Mouse (Mus musculus): ENCODE results near the gene Akna. TPM values are rescaled to one million over a fixed set of nuclear protein-coding genes. Genes with fewer than 3 reads are reported as not detected.
A peak's percentile ranks its signal among the peaks of the same experiment; 100 is the strongest.

Gene Akna
- polyA plus RNA-seq, 1 experiment, result 61.0 TPM

- no peaks in the 10 kb centered on the region for H3K4me1 ChIP-seq (ENCODE audit: control insufficient read depth, insufficient read depth, low read length)
- no peak overlapping the region for H3K4me3 ChIP-seq (ENCODE audit: control insufficient read depth, low read depth, low read length)
- H3K36me3 ChIP-seq (ENCODE audit: control insufficient read depth, insufficient read depth, low read length), result no peaks in the 10 kb centered on the region
- H3K27me3 ChIP-seq (ENCODE audit: control insufficient read depth, insufficient read depth, low read length), result no peaks in the 10 kb centered on the region
- TF ChIP-seq POLR2A (IDR thresholded peaks at IDR 0.05; ENCODE audit: control insufficient read depth, low read depth, low read length) (no peak), CTCF (IDR thresholded peaks at IDR 0.05; ENCODE audit: control insufficient read depth, insufficient read depth, insufficient replicate concordance, low read depth, low read length) (no peak)
- H3K27ac ChIP-seq (ENCODE audit: control insufficient read depth, insufficient read depth, low read depth, low read length), result no peak overlapping the region
Observed at GRCm38 (mm10) chr4:63423231-63423630, 20.1 kb upstream of the Akna start.

- no peaks in the 10 kb centered on the region for H3K4me1 ChIP-seq (ENCODE audit: control insufficient read depth, insufficient read depth, low read length)
- no peak overlapping the region for H3K4me3 ChIP-seq (ENCODE audit: control insufficient read depth, low read depth, low read length)
- H3K27ac ChIP-seq (ENCODE audit: control insufficient read depth, insufficient read depth, low read depth, low read length), result no peak overlapping the region
- no peaks in the 10 kb centered on the region for H3K27me3 ChIP-seq (ENCODE audit: control insufficient read depth, insufficient read depth, low read length)
- no peaks in the 10 kb centered on the region for H3K36me3 ChIP-seq (ENCODE audit: control insufficient read depth, insufficient read depth, low read length)
- TF ChIP-seq POLR2A (IDR thresholded peaks at IDR 0.05; ENCODE audit: control insufficient read depth, low read depth, low read length), result no peak
- no peak for TF ChIP-seq CTCF (IDR thresholded peaks at IDR 0.05; ENCODE audit: control insufficient read depth, insufficient read depth, insufficient replicate concordance, low read depth, low read length)
Observed at GRCm38 (mm10) chr4:63420143-63420920, 17.2 kb upstream of the Akna start.

GRCm38 (mm10) chr4:63418270-63418669 is 15.1 kb upstream of the Akna start:
- H3K4me3 ChIP-seq (ENCODE audit: control insufficient read depth, low read depth, low read length), result no peak overlapping the region

GRCm38 (mm10) chr4:63417318-63417957 is 14.3 kb upstream of the Akna start:
- TF ChIP-seq POLR2A (IDR thresholded peaks at IDR 0.05; ENCODE audit: control insufficient read depth, low read depth, low read length), result no peak
- TF ChIP-seq CTCF (IDR thresholded peaks at IDR 0.05; ENCODE audit: control insufficient read depth, insufficient read depth, insufficient replicate concordance, low read depth, low read length), result peak; percentile 63; the same call in 1 of the 2 replicates
- H3K27ac ChIP-seq (ENCODE audit: control insufficient read depth, insufficient read depth, low read depth, low read length), result no peak overlapping the region

More at GRCm38 (mm10) chr4:63418270-63418669, 15.1 kb upstream of the Akna start:
- H3K36me3 ChIP-seq (ENCODE audit: control insufficient read depth, insufficient read depth, low read length), result no peaks in the 10 kb centered on the region
- H3K27me3 ChIP-seq (ENCODE audit: control insufficient read depth, insufficient read depth, low read length), result no peaks in the 10 kb centered on the region
- H3K27ac ChIP-seq (ENCODE audit: control insufficient read depth, insufficient read depth, low read depth, low read length), result no peak overlapping the region
- H3K4me1 ChIP-seq (ENCODE audit: control insufficient read depth, insufficient read depth, low read length), result no peaks in the 10 kb centered on the region
- TF ChIP-seq POLR2A (IDR thresholded peaks at IDR 0.05; ENCODE audit: control insufficient read depth, low read depth, low read length) (no peak), CTCF (IDR thresholded peaks at IDR 0.05; ENCODE audit: control insufficient read depth, insufficient read depth, insufficient replicate concordance, low read depth, low read length) (no peak)

GRCm38 (mm10) chr4:63414951-63415350 is 11.8 kb upstream of the Akna start:
- Histone ChIP-seq H3K27ac (ENCODE audit: control insufficient read depth, insufficient read depth, low read depth, low read length) (no peak overlapping the region), H3K36me3 (ENCODE audit: control insufficient read depth, insufficient read depth, low read length) (no peaks in the 10 kb centered on the region), H3K4me3 (ENCODE audit: control insufficient read depth, low read depth, low read length) (no peak overlapping the region), H3K4me1 (ENCODE audit: control insufficient read depth, insufficient read depth, low read length) (peaks cover 4% of the 10 kb centered on the region), H3K27me3 (ENCODE audit: control insufficient read depth, insufficient read depth, low read length) (no peaks in the 10 kb centered on the region)
- no peak for TF ChIP-seq POLR2A (IDR thresholded peaks at IDR 0.05; ENCODE audit: control insufficient read depth, low read depth, low read length)
- no peak for TF ChIP-seq CTCF (IDR thresholded peaks at IDR 0.05; ENCODE audit: control insufficient read depth, insufficient read depth, insufficient replicate concordance, low read depth, low read length)

More at GRCm38 (mm10) chr4:63417318-63417957, 14.3 kb upstream of the Akna start:
- Histone ChIP-seq H3K27me3 (ENCODE audit: control insufficient read depth, insufficient read depth, low read length) (no peaks in the 10 kb centered on the region), H3K4me1 (ENCODE audit: control insufficient read depth, insufficient read depth, low read length) (no peaks in the 10 kb centered on the region), H3K4me3 (ENCODE audit: control insufficient read depth, low read depth, low read length) (no peak overlapping the region), H3K36me3 (ENCODE audit: control insufficient read depth, insufficient read depth, low read length) (no peaks in the 10 kb centered on the region)

GRCm38 (mm10) chr4:63411222-63411621 is 8.1 kb upstream of the Akna start:
- Histone ChIP-seq H3K4me3 (ENCODE audit: control insufficient read depth, low read depth, low read length) (no peak overlapping the region), H3K27ac (ENCODE audit: control insufficient read depth, insufficient read depth, low read depth, low read length) (no peak overlapping the region), H3K36me3 (ENCODE audit: control insufficient read depth, insufficient read depth, low read length) (no peaks in the 10 kb centered on the region), H3K27me3 (ENCODE audit: control insufficient read depth, insufficient read depth, low read length) (no peaks in the 10 kb centered on the region), H3K4me1 (ENCODE audit: control insufficient read depth, insufficient read depth, low read length) (peaks cover 4% of the 10 kb centered on the region)
- TF ChIP-seq CTCF (IDR thresholded peaks at IDR 0.05; ENCODE audit: control insufficient read depth, insufficient read depth, insufficient replicate concordance, low read depth, low read length) (no peak), POLR2A (IDR thresholded peaks at IDR 0.05; ENCODE audit: control insufficient read depth, low read depth, low read length) (no peak)

GRCm38 (mm10) chr4:63410583-63410934 is 7.4 kb upstream of the Akna start:
- no peaks in the 10 kb centered on the region for H3K27me3 ChIP-seq (ENCODE audit: control insufficient read depth, insufficient read depth, low read length)
- no peak overlapping the region for H3K27ac ChIP-seq (ENCODE audit: control insufficient read depth, insufficient read depth, low read depth, low read length)
- peak overlapping the region; percentile 77 for H3K4me3 ChIP-seq (ENCODE audit: control insufficient read depth, low read depth, low read length)
- TF ChIP-seq CTCF (IDR thresholded peaks at IDR 0.05; ENCODE audit: control insufficient read depth, insufficient read depth, insufficient replicate concordance, low read depth, low read length), result no peak
- H3K4me1 ChIP-seq (ENCODE audit: control insufficient read depth, insufficient read depth, low read length), result peaks cover 4% of the 10 kb centered on the region
- H3K36me3 ChIP-seq (ENCODE audit: control insufficient read depth, insufficient read depth, low read length), result no peaks in the 10 kb centered on the region
